Mouse (Mus musculus) spleen, adult 2 months (tissue): Measurements from ENCODE around the gene Zfp266.

Experiments used
- CTCF ChIP-seq: fragments of 200-500 bp; IDR thresholded peaks from 2 replicates; pipeline ENCODE4 v1.5.1; 2011; ENCODE audit warnings: mild to moderate bottlenecking, inconsistent platforms; ENCODE audit not compliant: insufficient read depth, insufficient read length, insufficient replicate concordance; ENCODE audit errors: extremely low read depth
- POLR2A ChIP-seq: fragments of 200-500 bp; IDR thresholded peaks from 2 replicates; pipeline ENCODE4 v1.6.1; 2011; ENCODE audit warnings: low read depth, low read length, inconsistent platforms

GRCm38 (mm10) chr9:20476632-20477031, 44.6 kb downstream of the Zfp266 start:
- TF ChIP-seq CTCF: no peak
- no peak for TF ChIP-seq POLR2A
